Mouse (Mus musculus) retina, embryonic 14.5 days (tissue): Measurements from ENCODE around the gene Cbx1.

Experiments
- DNase-seq: peaks from one replicate; pipeline ENCODE4 v3.0.0-alpha.2; 2015; ENCODE audit warnings: low spot score

The Cbx1 gene

GRCm38 (mm10) chr11:96816494-96816893 lies 27.6 kb downstream of the Cbx1 start:
- no peak for DNase-seq

GRCm38 (mm10) chr11:96816979-96817378 lies 28.1 kb downstream of the Cbx1 start:
- no peak for DNase-seq

GRCm38 (mm10) chr11:96818128-96818710 lies 29.3 kb downstream of the Cbx1 start:
- DNase-seq: no peak

GRCm38 (mm10) chr11:96821956-96822355 lies 33.0 kb downstream of the Cbx1 start:
- DNase-seq: no peak

- no peak for DNase-seq
Observed at GRCm38 (mm10) chr11:96822675-96823470, 33.9 kb downstream of the Cbx1 start.

GRCm38 (mm10) chr11:96823471-96823837 lies 34.5 kb downstream of the Cbx1 start:
- no peak for DNase-seq

- peak; percentile 96 for DNase-seq
Observed at GRCm38 (mm10) chr11:96823880-96824782, 35.2 kb downstream of the Cbx1 start.

- no peak for DNase-seq
Observed at GRCm38 (mm10) chr11:96824783-96825495, 36.0 kb downstream of the Cbx1 start.

GRCm38 (mm10) chr11:96826481-96826880 lies 37.6 kb downstream of the Cbx1 start:
- no peak for DNase-seq

GRCm38 (mm10) chr11:96827062-96827581 lies 38.2 kb downstream of the Cbx1 start:
- no peak for DNase-seq

- DNase-seq: no peak
Observed at GRCm38 (mm10) chr11:96827917-96828316, 39.0 kb downstream of the Cbx1 start.

GRCm38 (mm10) chr11:96828881-96829280 lies 40.0 kb downstream of the Cbx1 start:
- no peak for DNase-seq

GRCm38 (mm10) chr11:96829403-96829812 lies 40.5 kb downstream of the Cbx1 start:
- peak; percentile 83 for DNase-seq

GRCm38 (mm10) chr11:96829813-96830538 lies 41.0 kb downstream of the Cbx1 start, which contains the start of gene Nfe2l1:
Nfe2l1 (minus strand) TSS chr11:96829968.
- DNase-seq: peak; percentile 98

- peak; percentile 27 for DNase-seq
Observed at GRCm38 (mm10) chr11:96830539-96831216, 41.8 kb downstream of the Cbx1 start.

- no peak for DNase-seq
Observed at GRCm38 (mm10) chr11:96831516-96831915, 42.6 kb downstream of the Cbx1 start.

GRCm38 (mm10) chr11:96832541-96832940 lies 43.6 kb downstream of the Cbx1 start:
- no peak for DNase-seq

- DNase-seq: no peak
Observed at GRCm38 (mm10) chr11:96832973-96833372, 44.0 kb downstream of the Cbx1 start.

- DNase-seq: no peak
Observed at GRCm38 (mm10) chr11:96834127-96834526, 45.2 kb downstream of the Cbx1 start.

- peak; percentile 38 for DNase-seq
Observed at GRCm38 (mm10) chr11:96837298-96837697, 48.4 kb downstream of the Cbx1 start.
